Mouse (Mus musculus) intestine, postnatal 0 days (tissue): ENCODE data around the gene Cacng1. TPM values are rescaled to one million over a fixed set of nuclear protein-coding genes. Genes with fewer than 3 reads are reported as not detected.

Experiments used
- ATAC-seq: fragments of 200-750 bp; cut with Nextera tagmentation; 2 replicates; pipeline ENCODE4 v1.8.0; 2017; ENCODE audit warnings: mild to moderate bottlenecking, moderate TSS enrichment, moderate library complexity
- H3K27ac ChIP-seq: fragments of 300-500 bp; sonication (generic); 2 replicates; pipeline ENCODE4 v1.5.1; 2014; ENCODE audit warnings: mild to moderate bottlenecking, low read depth, low read length, moderate library complexity
- H3K27me3 ChIP-seq: fragments of 300-500 bp; sonication (generic); replicated peaks from 2 replicates; pipeline ENCODE4 v1.6.1; 2014; ENCODE audit warnings: low read length, mixed read lengths; ENCODE audit not compliant: control insufficient read depth, insufficient read depth
- H3K36me3 ChIP-seq: fragments of 300-500 bp; sonication (generic); 2 replicates; pipeline ENCODE4 v1.6.1; 2014; ENCODE audit warnings: mild to moderate bottlenecking, moderate library complexity; ENCODE audit not compliant: control insufficient read depth, insufficient read depth
- H3K4me1 ChIP-seq: fragments of 300-500 bp; sonication (generic); replicated peaks from 2 replicates; pipeline ENCODE4 v1.6.1; 2014; ENCODE audit warnings: antibody characterized with exemption, low read length, mixed read lengths; ENCODE audit not compliant: control insufficient read depth, insufficient read depth
- H3K4me2 ChIP-seq: fragments of 300-500 bp; sonication (generic); replicated peaks from 2 replicates; pipeline ENCODE4 v1.6.1; 2014; ENCODE audit warnings: low read depth, mild to moderate bottlenecking, moderate library complexity
- H3K4me3 ChIP-seq: fragments of 300-500 bp; sonication (generic); 2 replicates; pipeline ENCODE4 v1.5.1; 2014; ENCODE audit warnings: low read depth, low read length
- H3K9ac ChIP-seq: fragments of 300-500 bp; sonication (generic); 2 replicates; pipeline ENCODE4 v1.6.1; 2014; ENCODE audit warnings: mild to moderate bottlenecking, low read depth, low read length
- H3K9me3 ChIP-seq: fragments of 300-500 bp; sonication (generic); 2 replicates; pipeline ENCODE4 v1.6.1; 2016; ENCODE audit warnings: mixed run types; ENCODE audit not compliant: control insufficient read depth
- CTCF ChIP-seq: sonication (generic); IDR thresholded peaks from 2 replicates; pipeline ENCODE4 v1.5.1; 2016; ENCODE audit warnings: low read depth, mild to moderate bottlenecking, control low read depth, antibody characterized with exemption, moderate library complexity
- WGBS: fragments of 180-500 bp; shearing (Covaris S2); extraction: QIAGEN DNeasy Blood & Tissue Kit; methylation state at CpG from one replicate; pipeline ENCODE4 v1.1.7; 2014; 5-methylcytosine and 5-hydroxymethylcytosine counted together
- polyA plus RNA-seq: library from polyadenylated mRNA; unstranded; fragments of >200 nt; fragmentation: Nextera tagmentation; extraction: Ambion mirVana; gene quantifications from 2 replicates; pipeline ENCODE4 v1.2.1, GENCODE M21; 2015

Cacng1 gene
- polyA plus RNA-seq, 1 experiment from 2014 or later: 0.12 TPM

- H3K27me3 ChIP-seq: no peaks in the 10 kb centered on the region
- H3K9me3 ChIP-seq: no peaks in the 10 kb centered on the region
- H3K4me1 ChIP-seq: no peaks in the 10 kb centered on the region
- no peak overlapping the region for H3K27ac ChIP-seq
- 82% methylated on average over 4 of the region's 4 CpGs for WGBS
- no peaks in the 10 kb centered on the region for H3K36me3 ChIP-seq
- H3K4me2 ChIP-seq: no peak overlapping the region
- no peak for ATAC-seq
- no peak overlapping the region for H3K9ac ChIP-seq
- no peak overlapping the region for H3K4me3 ChIP-seq
- no peak for TF ChIP-seq CTCF
These were observed 14.6 kb upstream of the Cacng1 start for GRCm38 (mm10) chr11:107730940-107731339.

DNA sequence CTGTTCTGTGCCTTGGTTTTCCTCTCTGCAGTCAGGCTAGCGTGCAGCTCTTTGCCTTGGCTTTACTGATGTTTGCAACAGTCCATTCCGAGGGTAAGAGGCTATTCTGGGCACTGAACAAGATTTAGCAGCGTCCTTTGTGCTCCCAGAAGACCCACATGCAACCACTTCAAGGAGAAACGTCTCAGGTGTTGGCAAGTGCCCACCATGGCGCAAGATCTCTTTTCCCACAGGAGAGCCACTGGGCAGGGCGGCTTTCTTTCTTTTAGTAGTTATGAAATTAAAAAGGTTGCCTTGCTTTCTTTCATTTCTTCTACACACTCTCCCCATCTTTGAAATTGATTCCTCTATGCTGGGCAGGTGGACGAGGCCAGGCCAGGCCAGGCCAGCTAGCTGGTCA is 12.8 kb upstream of the Cacng1 start:
- WGBS: 81% methylated on average over 7 of the region's 7 CpGs
- Histone ChIP-seq H3K4me1 (no peaks in the 10 kb centered on the region), H3K4me3 (no peak overlapping the region), H3K36me3 (no peaks in the 10 kb centered on the region), H3K9me3 (no peaks in the 10 kb centered on the region), H3K4me2 (no peak overlapping the region), H3K27ac (no peak overlapping the region), H3K27me3 (no peaks in the 10 kb centered on the region), H3K9ac (no peak overlapping the region)
- no peak for TF ChIP-seq CTCF
- ATAC-seq: no peak

GRCm38 (mm10) chr11:107728073-107728863 is 11.9 kb upstream of the Cacng1 start:
- no peaks in the 10 kb centered on the region for H3K4me1 ChIP-seq
- H3K9ac ChIP-seq: no peak overlapping the region
- no peak overlapping the region for H3K27ac ChIP-seq
- ATAC-seq: no peak
- no peaks in the 10 kb centered on the region for H3K9me3 ChIP-seq
- TF ChIP-seq CTCF: no peak
- H3K36me3 ChIP-seq: no peaks in the 10 kb centered on the region
- H3K4me3 ChIP-seq: no peak overlapping the region
- H3K4me2 ChIP-seq: no peak overlapping the region
- no peaks in the 10 kb centered on the region for H3K27me3 ChIP-seq
- 77% methylated on average over 13 of the region's 13 CpGs for WGBS

DNA sequence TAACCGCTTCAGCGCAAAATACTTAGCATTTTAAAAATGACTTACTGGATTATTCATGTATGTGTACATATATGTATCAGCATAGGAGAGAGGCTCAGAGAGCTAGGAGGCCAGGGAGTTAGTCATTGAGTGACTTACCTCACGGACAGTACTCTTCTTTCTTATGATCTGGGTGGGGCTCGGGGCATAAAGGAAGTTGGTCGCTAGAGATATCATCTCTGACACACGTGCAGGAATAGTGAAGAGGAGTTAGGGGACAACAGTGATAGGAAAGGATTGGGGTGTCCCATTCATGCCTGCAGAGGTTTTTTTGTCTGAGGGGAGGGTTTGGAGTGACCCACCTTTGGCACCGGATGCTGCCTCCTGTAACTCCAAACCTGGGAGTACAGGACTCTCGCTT is 8.3 kb upstream of the Cacng1 start:
- Histone ChIP-seq H3K27me3 (no peaks in the 10 kb centered on the region; the same call in 1 of the 2 replicates), H3K27ac (no peak overlapping the region), H3K9ac (no peak overlapping the region), H3K4me2 (no peak overlapping the region), H3K36me3 (no peaks in the 10 kb centered on the region), H3K9me3 (no peaks in the 10 kb centered on the region), H3K4me1 (no peaks in the 10 kb centered on the region), H3K4me3 (no peak overlapping the region)
- ATAC-seq: no peak
- WGBS: 78% methylated on average over 8 of the region's 8 CpGs
- TF ChIP-seq CTCF: no peak

DNA sequence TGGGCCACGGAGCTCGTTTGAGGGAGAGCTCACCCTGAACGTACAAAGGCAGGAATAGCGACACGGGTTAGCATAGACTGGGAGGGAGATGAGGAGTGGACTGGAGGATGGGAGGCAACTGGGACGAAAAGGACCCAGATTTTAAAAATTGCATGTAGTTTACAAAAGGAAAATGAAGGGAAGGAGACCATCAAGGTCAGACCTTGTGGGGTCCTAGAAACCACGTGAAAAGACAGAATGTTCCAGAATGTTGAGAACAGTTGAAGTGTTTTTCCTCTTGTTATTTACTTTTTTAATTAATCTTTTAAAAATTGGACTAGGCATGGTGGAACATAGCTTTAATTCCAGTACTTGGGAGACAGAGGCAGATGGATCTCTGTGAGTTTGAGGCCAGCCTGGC is 4.7 kb upstream of the Cacng1 start:
- 81% methylated on average over 7 of the region's 7 CpGs for WGBS
- Histone ChIP-seq H3K27me3 (no peaks in the 10 kb centered on the region; the same call in 1 of the 2 replicates), H3K4me3 (no peak overlapping the region), H3K9ac (no peak overlapping the region), H3K4me2 (no peak overlapping the region), H3K36me3 (no peaks in the 10 kb centered on the region), H3K4me1 (no peaks in the 10 kb centered on the region), H3K9me3 (no peaks in the 10 kb centered on the region), H3K27ac (no peak overlapping the region)
- TF ChIP-seq CTCF: no peak
- no peak for ATAC-seq

- 87% methylated on average over 9 of the region's 9 CpGs for WGBS
- Histone ChIP-seq H3K27ac (no peak overlapping the region), H3K9ac (no peak overlapping the region)
These were observed 4.1 kb upstream of the Cacng1 start for GRCm38 (mm10) chr11:107720264-107721021.

More at GRCm38 (mm10) chr11:107720264-107721021, 4.1 kb upstream of the Cacng1 start:
- TF ChIP-seq CTCF: no peak
- ATAC-seq: no peak
- Histone ChIP-seq H3K27me3 (no peaks in the 10 kb centered on the region; the same call in 1 of the 2 replicates), H3K4me3 (no peak overlapping the region), H3K9me3 (no peaks in the 10 kb centered on the region), H3K36me3 (no peaks in the 10 kb centered on the region), H3K4me2 (no peak overlapping the region), H3K4me1 (no peaks in the 10 kb centered on the region)
